Mouse (Mus musculus): ENCODE results near the gene Hdhd3.

Hdhd3 gene

GRCm38 (mm10) chr4:62477542-62478244, 25.6 kb downstream of the Hdhd3 start:
- in situ Hi-C loops (cut with MboI), result no loop called here

DNA sequence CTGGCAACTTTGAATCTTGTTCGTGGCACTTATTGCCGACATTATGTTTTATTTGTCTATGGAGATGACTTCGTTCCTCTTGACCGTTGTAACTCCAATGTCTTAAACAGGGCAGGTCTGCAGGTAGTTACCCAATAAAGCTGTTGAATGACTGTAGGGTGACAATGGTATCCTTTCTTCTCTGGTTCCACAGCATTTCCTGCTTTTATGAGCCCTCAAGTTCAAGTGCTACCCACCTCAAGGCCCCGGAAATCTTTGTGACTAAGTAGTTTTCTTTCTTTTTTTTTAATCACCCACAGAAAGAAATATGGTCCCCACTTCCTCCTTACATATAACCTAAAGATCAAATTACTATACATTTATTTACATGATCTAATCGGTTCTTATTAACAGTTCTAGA, 27.5 kb downstream of the Hdhd3 start:
- in situ Hi-C loops (cut with MboI), result no loop called here

DNA sequence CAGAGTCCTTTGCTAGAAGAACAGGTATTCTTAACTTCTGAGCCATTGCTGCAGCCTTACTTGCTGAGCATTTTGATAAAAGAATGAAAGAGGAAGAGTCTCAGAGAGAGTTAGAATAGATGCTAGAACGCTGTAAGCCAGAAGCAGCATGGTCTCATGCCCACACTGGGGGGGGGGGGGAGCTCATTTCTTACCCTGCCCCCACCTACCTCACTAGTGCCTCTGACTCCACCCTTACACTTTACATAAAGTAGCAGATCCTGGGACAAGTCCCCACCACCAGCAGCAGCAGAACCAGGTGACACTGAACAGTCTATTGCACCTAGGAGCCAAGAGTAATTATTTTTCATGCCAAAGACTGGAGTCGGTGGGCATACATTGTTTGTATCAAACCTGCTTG, 28.1 kb downstream of the Hdhd3 start:
- in situ Hi-C loops (cut with MboI), result no loop called here

GRCm38 (mm10) chr4:62472071-62472470, 31.2 kb downstream of the Hdhd3 start:
- in situ Hi-C loops (cut with MboI), result no loop called here

- in situ Hi-C loops (cut with MboI), result no loop called here
Observed at GRCm38 (mm10) chr4:62470598-62471051, 32.6 kb downstream of the Hdhd3 start, which contains the start of gene Wdr31. TSS of gene Wdr31 (minus strand) at chr4:62470896.

- in situ Hi-C loops (cut with MboI), result no loop called here
Observed at GRCm38 (mm10) chr4:62468158-62468557, 35.1 kb downstream of the Hdhd3 start.

DNA sequence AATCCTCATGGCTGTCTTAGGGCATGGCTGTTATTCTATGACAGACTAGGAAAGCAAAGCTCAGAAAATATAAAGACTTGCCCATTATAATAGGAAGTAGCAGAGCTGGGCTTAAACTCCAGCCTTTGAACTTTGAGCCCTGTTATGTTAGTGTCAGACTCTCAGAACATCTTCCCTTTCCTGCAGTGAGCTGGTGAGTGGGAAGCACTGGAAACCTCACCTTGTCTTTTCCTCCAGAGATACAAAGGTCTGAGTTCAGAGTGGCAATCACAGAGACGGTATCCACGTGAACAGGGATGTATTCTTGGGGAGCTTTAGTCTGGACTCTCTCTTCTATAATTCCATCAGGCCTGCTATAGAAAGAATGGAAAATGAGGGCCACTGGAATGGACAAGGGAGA, 40.1 kb downstream of the Hdhd3 start:
- in situ Hi-C loops (cut with MboI), result no loop called here

DNA sequence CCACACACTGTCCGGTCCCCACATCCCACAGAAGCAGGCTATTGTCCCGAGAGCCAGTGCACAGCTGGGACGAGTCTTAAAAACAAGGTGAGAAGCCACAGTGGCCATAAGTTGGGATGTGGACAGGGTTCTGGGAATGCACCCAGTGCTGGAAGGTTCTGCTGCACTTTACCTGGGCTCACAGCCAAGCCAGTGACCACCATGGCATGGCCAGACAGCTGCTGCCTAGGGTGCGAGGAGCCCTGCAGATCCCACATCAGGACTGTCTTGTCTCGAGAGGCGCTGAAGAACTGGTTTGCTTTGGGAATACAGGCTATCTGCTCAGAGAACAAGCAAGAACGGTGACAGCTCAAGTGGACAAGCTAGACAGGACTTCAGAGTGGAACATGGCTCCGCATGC, 42.9 kb downstream of the Hdhd3 start:
- in situ Hi-C loops (cut with MboI), result no loop called here

- in situ Hi-C loops (cut with MboI), result no loop called here
Observed at GRCm38 (mm10) chr4:62459081-62459480, 44.2 kb downstream of the Hdhd3 start.

DNA sequence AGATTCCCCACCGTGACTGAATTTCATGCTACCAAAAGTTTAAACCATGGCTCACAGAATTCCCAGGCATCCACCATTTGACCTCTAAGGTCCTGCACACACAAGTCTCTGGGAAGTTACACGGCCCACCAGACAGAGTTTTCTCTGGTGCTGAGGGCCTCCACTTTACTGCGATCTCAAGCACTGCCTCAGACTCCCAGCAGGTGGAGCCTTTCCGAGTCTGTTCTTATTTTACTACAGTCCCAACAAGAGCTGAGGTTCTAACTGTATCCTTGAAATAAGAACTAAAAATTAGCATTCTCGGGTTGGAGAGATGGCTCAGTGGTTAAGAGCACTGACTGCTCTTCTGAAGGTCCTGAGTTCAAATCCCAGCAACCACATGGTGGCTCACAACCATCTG, 48.3 kb downstream of the Hdhd3 start:
- in situ Hi-C loops (cut with MboI), result no loop called here
